Mouse (Mus musculus) CH12.LX (cell line): ENCODE measurements at regions not wholly inside any gene's neighbourhood (a gene's known extent, or its start where the extent isn't known, plus 50 kb on each side); places are given as distances from the start of the nearest gene placed in this dataset.

ENCODE experiments used
- DNase-seq: peaks from one replicate; pipeline ENCODE4 v3.0.0-alpha.2; 2013; ENCODE audit errors: extremely low read depth
- H3K27ac ChIP-seq: 2 replicates; pipeline ENCODE4 v1.5.1; 2012; ENCODE audit warnings: low read depth, mild to moderate bottlenecking, control low read depth, moderate library complexity; ENCODE audit not compliant: insufficient read depth
- H3K27me3 ChIP-seq: replicated peaks from 2 replicates; pipeline ENCODE3; 2012; ENCODE audit warnings: inconsistent platforms
- H3K36me3 ChIP-seq, 2 experiments: replicated peaks in 1 of 2; 2 replicates each; pipeline versions ENCODE3 to v1.6.1; 2012; ENCODE audit warnings: inconsistent platforms in 1 of 2, low read length in 1 of 2, mild to moderate bottlenecking in 1 of 2, mixed read lengths in 1 of 2, moderate library complexity in 1 of 2; ENCODE audit not compliant: control insufficient read depth in 1 of 2, insufficient read depth in 1 of 2
- H3K4me1 ChIP-seq, 2 experiments: 2 replicates each; pipeline ENCODE4 v1.6.1; 2012; ENCODE audit warnings: inconsistent platforms in 1 of 2, moderate library complexity in 1 of 2; ENCODE audit not compliant: insufficient read depth in 2 of 2, control insufficient read depth in 1 of 2
- H3K4me2 ChIP-seq: 2 replicates; pipeline ENCODE4 v1.6.1; 2012; ENCODE audit warnings: low read depth, mild to moderate bottlenecking, control low read depth; ENCODE audit not compliant: poor library complexity, insufficient read depth, severe bottlenecking
- H3K4me3 ChIP-seq, 3 experiments: fragments of 150-350 bp in 1 of 3; sonication (generic) in 1 of 3; replicated peaks in 1 of 3; 2 replicates each; pipeline versions ENCODE3 to v1.5.1; 2011 to 2012; ENCODE audit warnings: low read depth in 2 of 3, low read length in 2 of 3, mild to moderate bottlenecking in 2 of 3, moderate library complexity in 2 of 3, control low read depth in 1 of 3, improper control_type of control experiment in 1 of 3, inconsistent platforms in 1 of 3, mixed read lengths in 1 of 3; ENCODE audit not compliant: poor library complexity in 1 of 3
- H3K79me2 ChIP-seq: replicated peaks from 2 replicates; pipeline ENCODE4 v1.6.1; 2012; ENCODE audit warnings: mild to moderate bottlenecking, moderate library complexity; ENCODE audit not compliant: control insufficient read depth, poor library complexity, insufficient read depth, severe bottlenecking; ENCODE audit errors: extremely low read depth
- H3K9ac ChIP-seq: 2 replicates; pipeline ENCODE4 v1.6.1; 2012; ENCODE audit warnings: low read depth, mild to moderate bottlenecking, control low read depth, moderate library complexity; ENCODE audit not compliant: insufficient read depth
- H3K9me3 ChIP-seq: replicated peaks from 2 replicates; pipeline ENCODE3; 2012; ENCODE audit warnings: low read length, inconsistent platforms, mixed read lengths
- CHD1 ChIP-seq: IDR thresholded peaks from 2 replicates; pipeline ENCODE4 v1.6.1; 2012; ENCODE audit warnings: low read depth, low read length, improper control_type of control experiment, inconsistent platforms
- CHD2 ChIP-seq: IDR thresholded peaks from 2 replicates; pipeline ENCODE4 v1.6.1; 2011; ENCODE audit warnings: low read length, improper control_type of control experiment
- CTCF ChIP-seq, 2 experiments: IDR thresholded peaks in 1 of 2; conservative IDR thresholded peaks in 1 of 2; 2 replicates each; pipeline ENCODE4 v1.5.1; 2011 to 2012; ENCODE audit warnings: low read depth in 2 of 2, low read length in 2 of 2, improper control_type of control experiment in 1 of 2, inconsistent platforms in 1 of 2, mild to moderate bottlenecking in 1 of 2, moderate library complexity in 1 of 2
- ETS1 ChIP-seq: conservative IDR thresholded peaks from 2 replicates; pipeline ENCODE4 v1.6.1; 2012; ENCODE audit warnings: low read depth, mild to moderate bottlenecking, inconsistent platforms, low read length, improper control_type of control experiment, moderate library complexity
- HCFC1 ChIP-seq: IDR thresholded peaks from 2 replicates; pipeline ENCODE4 v1.6.1; 2012; ENCODE audit warnings: low read depth, mild to moderate bottlenecking, inconsistent platforms, low read length, improper control_type of control experiment
- JUN ChIP-seq: IDR thresholded peaks from 2 replicates; pipeline ENCODE4 v1.6.1; 2011; ENCODE audit warnings: low read depth, mild to moderate bottlenecking, low read length, improper control_type of control experiment, moderate library complexity; ENCODE audit not compliant: insufficient read depth
- JUND ChIP-seq: conservative IDR thresholded peaks from 2 replicates; pipeline ENCODE4 v1.6.1; 2011; ENCODE audit warnings: low read depth, low read length, improper control_type of control experiment
- KAT2A ChIP-seq: IDR thresholded peaks from 2 replicates; pipeline ENCODE4 v1.6.1; 2012; ENCODE audit warnings: low read length, improper control_type of control experiment, inconsistent platforms; ENCODE audit not compliant: insufficient replicate concordance
- MAFK ChIP-seq: IDR thresholded peaks from 2 replicates; pipeline ENCODE4 v1.6.1; 2011; ENCODE audit warnings: low read length, improper control_type of control experiment; ENCODE audit not compliant: insufficient replicate concordance
- MEF2A ChIP-seq: IDR thresholded peaks from 2 replicates; pipeline ENCODE4 v1.6.1; 2014; ENCODE audit warnings: low read depth, mild to moderate bottlenecking, inconsistent platforms, low read length, improper control_type of control experiment, borderline replicate concordance
- NRF1 ChIP-seq: IDR thresholded peaks from 2 replicates; pipeline ENCODE4 v1.6.1; 2014; ENCODE audit warnings: low read depth, mild to moderate bottlenecking, inconsistent platforms, low read length, improper control_type of control experiment, moderate library complexity
- POLR2A ChIP-seq: IDR thresholded peaks from 2 replicates; pipeline ENCODE4 v1.6.1; 2011; ENCODE audit warnings: low read depth, mild to moderate bottlenecking, improper control_type of control experiment, low read length
- RAD21 ChIP-seq: IDR thresholded peaks from 2 replicates; pipeline ENCODE4 v1.6.1; 2011; ENCODE audit warnings: low read depth, mild to moderate bottlenecking, low read length, improper control_type of control experiment, moderate library complexity
- SIN3A ChIP-seq: IDR thresholded peaks from 2 replicates; pipeline ENCODE4 v1.6.1; 2012; ENCODE audit warnings: low read length, improper control_type of control experiment, inconsistent platforms
- TCF12 ChIP-seq: IDR thresholded peaks from 2 replicates; pipeline ENCODE4 v1.6.1; 2014; ENCODE audit warnings: low read depth, mild to moderate bottlenecking, inconsistent platforms, low read length, improper control_type of control experiment
- UBTF ChIP-seq: IDR thresholded peaks from 2 replicates; pipeline ENCODE4 v1.6.1; 2012; ENCODE audit warnings: low read depth, mild to moderate bottlenecking, inconsistent platforms, low read length, improper control_type of control experiment, moderate library complexity
- USF1 ChIP-seq: IDR thresholded peaks from 2 replicates; pipeline ENCODE4 v1.6.1; 2014; ENCODE audit warnings: low read depth, mild to moderate bottlenecking, inconsistent platforms, low read length, improper control_type of control experiment
- ZC3H11A ChIP-seq: IDR thresholded peaks from 2 replicates; pipeline ENCODE4 v1.6.1; 2012; ENCODE audit warnings: low read depth, mild to moderate bottlenecking, inconsistent platforms, low read length, improper control_type of control experiment
- ZKSCAN1 ChIP-seq: IDR thresholded peaks from 2 replicates; pipeline ENCODE4 v1.6.1; 2012; ENCODE audit warnings: low read depth, inconsistent platforms, low read length, improper control_type of control experiment, borderline replicate concordance
- dilution Hi-C: fragments of 300-500 bp; cut with MboI; formaldehyde crosslinking; loops from 2 replicates; pipeline ENCODE4 v1.14.3; 2020; ENCODE audit warnings: low sequenced_read_pairs; ENCODE audit not compliant: extremely low pct_unique_long_range_greater_than_20kb, extremely low pct_ligation_motif_present
- in situ Hi-C: fragments of 300-500 bp; cut with MboI; formaldehyde crosslinking; loops from 3 replicates; pipeline ENCODE4 v1.14.3; 2019; ENCODE audit warnings: low sequenced_read_pairs, low pct_ligation_motif_present, low pct_unique_long_range_greater_than_20kb, mixed read lengths

- no peak overlapping the region for H3K4me3 ChIP-seq
- no peaks in the 10 kb centered on the region for H3K36me3 ChIP-seq
- DNase-seq, result no peak
- in situ Hi-C loops, result no loop called here
- no peak overlapping the region for H3K9ac ChIP-seq
- TF ChIP-seq MEF2A, result 0 out of 2 replicates have a peak, but pooled peaks have one; percentile 27
- TF ChIP-seq CHD2, result no peak
- TF ChIP-seq JUN, result peak; percentile 42; the same call in 1 of the 2 replicates
- H3K79me2 ChIP-seq, result no peaks in the 10 kb centered on the region
- H3K27ac ChIP-seq, result no peak overlapping the region
- H3K4me1 ChIP-seq, result no peaks in the 10 kb centered on the region
- H3K27me3 ChIP-seq, result no peaks in the 10 kb centered on the region
- no peak overlapping the region for H3K4me2 ChIP-seq
- dilution Hi-C loops, result no loop called here
- H3K9me3 ChIP-seq, result no peaks in the 10 kb centered on the region
Observed at GRCm38 (mm10) chr13:31473275-31473674, 82.7 kb upstream of the Foxq1 start.

- Histone ChIP-seq H3K4me1 (no peaks in the 10 kb centered on the region), H3K9ac (no peak overlapping the region), H3K27me3 (no peaks in the 10 kb centered on the region), H3K27ac (no peak overlapping the region)
- dilution Hi-C loops, result no loop called here
- TF ChIP-seq NRF1, result no peak
- no peak for TF ChIP-seq RAD21
- no peak for TF ChIP-seq TCF12
- no peak for TF ChIP-seq MAFK
- no peak for TF ChIP-seq CTCF (conservative IDR thresholded peaks at IDR 0.05 in 1 of 2, IDR thresholded peaks at IDR 0.05 in 1 of 2; ENCODE audit: low read depth in 2 of 2, low read length in 2 of 2)
- no peak for TF ChIP-seq USF1
- no peak for TF ChIP-seq KAT2A
- TF ChIP-seq CHD1, result no peak
- TF ChIP-seq ZKSCAN1, result no peak
- TF ChIP-seq JUND, result no peak
- TF ChIP-seq HCFC1, result no peak
- TF ChIP-seq ZC3H11A, result no peak
- TF ChIP-seq SIN3A, result no peak
- no peak for TF ChIP-seq POLR2A
- no peak for TF ChIP-seq ETS1
- no peak for TF ChIP-seq UBTF
- TF ChIP-seq, all 38 proteins: peak for 0
- H3K36me3 ChIP-seq, result no peaks in the 10 kb centered on the region
- no peaks in the 10 kb centered on the region for H3K9me3 ChIP-seq
- in situ Hi-C loops, result no loop called here
- no peak overlapping the region for H3K4me2 ChIP-seq
- no peak overlapping the region for H3K4me3 ChIP-seq
- no peaks in the 10 kb centered on the region for H3K79me2 ChIP-seq
- DNase-seq, result no peak
Observed at GRCm38 (mm10) chr13:31475845-31476244, 80.1 kb upstream of the Foxq1 start.
